10 mouse cellular contexts compared by ENCODE assay signal in genomic region chr14:25747996-25748756, GRCm38 (mm10). TPM values are rescaled to one million over a fixed set of nuclear protein-coding genes. Genes with fewer than 3 reads are reported as not detected.
DNase-seq lines count a peak whose midpoint lies in the region; ATAC-seq and TF ChIP-seq lines count a peak whose summit lies in the region.
"Had no signal": no experiment of that assay in that cellular context is flagged by ENCODE, and none has a peak within 500 bp of the region (broad histone marks: within the 10 kb centered on the region; RNA-seq: fewer than 3 reads in every experiment).

No protein-coding gene starts in this region.

- DNase-seq in heart, postnatal 14 days = no peak
- DNase-seq in spleen, adult 2 months (ENCODE audit: low read depth in 1 of 2, low spot score in 2 of 2) = peak in 1 of 2 experiments; percentile 59
- no peak for DNase-seq in spleen, postnatal 14 days (ENCODE audit: low spot score in 2 of 2)
- DNase-seq in urinary bladder, adult 18-20 months (ENCODE audit: low spot score in 2 of 2) = no peak
- no peak for DNase-seq in layer of hippocampus, postnatal 10 days (ENCODE audit: low spot score in 2 of 2)
- DNase-seq: kidney, adult 18-20 months had no signal

- no peak overlapping the region for H3K4me2 ChIP-seq in heart, embryonic 12.5 days
- H3K4me2 ChIP-seq in heart, embryonic 16.5 days (ENCODE audit: low read depth, low read length) = no peak overlapping the region

- no peak for TF ChIP-seq POLR2A in spleen, adult 2 months (IDR thresholded peaks at IDR 0.05; ENCODE audit: low read depth, low read length)

- no peaks in the 10 kb centered on the region for H3K9me3 ChIP-seq in heart, embryonic 12.5 days (replicated peaks)
- H3K9me3 ChIP-seq in heart, embryonic 16.5 days (replicated peaks; ENCODE audit: control insufficient read depth, low read length) = no peaks in the 10 kb centered on the region

- H3K4me3 ChIP-seq in heart, embryonic 12.5 days = no peak overlapping the region
- peak overlapping the region; percentile 29; the same call in 1 of the 2 replicates for H3K4me3 ChIP-seq in spleen, adult 2 months (ENCODE audit: extremely low read depth, insufficient read depth, insufficient read length)
- H3K4me3 ChIP-seq in heart, embryonic 16.5 days (ENCODE audit: low read length) = no peak overlapping the region

- H3K27me3 ChIP-seq in heart, embryonic 12.5 days (replicated peaks) = no peaks in the 10 kb centered on the region
- H3K27me3 ChIP-seq in spleen, adult 2 months (ENCODE audit: control insufficient read depth, insufficient read depth, low read length) = no peaks in the 10 kb centered on the region
- no peaks in the 10 kb centered on the region for H3K27me3 ChIP-seq in heart, embryonic 16.5 days (ENCODE audit: control insufficient read depth, insufficient read depth, low read length)

- intact Hi-C loops in heart, postnatal 14 days (cut with DNase I) = loop anchor here (10.0 kb wide), 1 partner anchor 47 kb away; no protein-coding TSS in a partner anchor

- ATAC-seq in heart, embryonic 12.5 days (ENCODE audit: insufficient number of reproducible peaks, low FRiP score) = no peak
- no peak for ATAC-seq in heart, embryonic 16.5 days (replicated peaks; ENCODE audit: extremely low read depth, insufficient read depth, low FRiP score)
- ATAC-seq: forebrain, embryonic 14.5 days had no signal

- WGBS in heart, embryonic 12.5 days = 60% methylated on average over 7 of the region's 7 CpGs
- WGBS in spleen, adult 2 months = 53% methylated on average over 7 of the region's 7 CpGs
- WGBS in heart, embryonic 16.5 days = 55% methylated on average over 7 of the region's 7 CpGs

- peaks cover 42% of the 10 kb centered on the region for H3K36me3 ChIP-seq in heart, embryonic 12.5 days
- peaks cover 3% of the 10 kb centered on the region; the same call in 1 of the 2 replicates for H3K36me3 ChIP-seq in spleen, adult 2 months (ENCODE audit: control insufficient read depth, insufficient read depth, low read length)
- peaks cover 6% of the 10 kb centered on the region for H3K36me3 ChIP-seq in heart, embryonic 16.5 days (ENCODE audit: control insufficient read depth, insufficient read depth)

- peak overlapping the region; percentile 10; the same call in 1 of the 2 replicates for H3K9ac ChIP-seq in heart, embryonic 12.5 days
- peak overlapping the region; percentile 19; the same call in 1 of the 2 replicates for H3K9ac ChIP-seq in heart, embryonic 16.5 days (ENCODE audit: low read length)
- H3K9ac ChIP-seq: liver, embryonic 14.5 days had no signal

- H3K4me1 ChIP-seq in heart, embryonic 12.5 days (replicated peaks) = peaks cover 72% of the 10 kb centered on the region
- H3K4me1 ChIP-seq in spleen, adult 2 months (ENCODE audit: control insufficient read depth, insufficient read depth, insufficient read length) = peaks cover 32% of the 10 kb centered on the region; the same call in 1 of the 2 replicates
- peaks cover 61% of the 10 kb centered on the region for H3K4me1 ChIP-seq in heart, embryonic 16.5 days (ENCODE audit: control insufficient read depth, insufficient read depth, low read length)

- no peak overlapping the region for H3K27ac ChIP-seq in heart, embryonic 12.5 days (ENCODE audit: poor library complexity, severe bottlenecking)
- H3K27ac ChIP-seq in spleen, adult 2 months (ENCODE audit: insufficient read depth, low read length) = peak overlapping the region; percentile 91
- H3K27ac ChIP-seq in heart, embryonic 16.5 days (ENCODE audit: low read length) = no peak overlapping the region; the same call in 1 of the 2 replicates
- H3K27ac ChIP-seq: liver, embryonic 14.5 days had no signal

- no peak for TF ChIP-seq CTCF in spleen, adult 2 months (IDR thresholded peaks at IDR 0.05; ENCODE audit: extremely low read depth, insufficient read depth, insufficient read length, insufficient replicate concordance)

RNA-seq across cellular contexts. Expression of gene Zcchc24, which starts 20.7 kb away (rescaled TPM):
- 30.4 and 31.9 TPM in 2 replicates for polyA plus RNA-seq in heart, embryonic 12.5 days (2016; fragmentation: Nextera tagmentation; extraction: Ambion mirVana)
- 10 to 100 TPM; 47.6 to 48.3 TPM for total RNA-seq in heart, postnatal 14 days (2021)
- 14.9 and 17.4 TPM in 2 replicates for polyA plus RNA-seq in spleen, adult 2 months (2012; rRNA removed)
- polyA plus RNA-seq in heart, embryonic 16.5 days (2015; fragmentation: Nextera tagmentation; extraction: Ambion mirVana) = 19.5 and 25.5 TPM in 2 replicates
- total RNA-seq in layer of hippocampus, postnatal 10 days (2021) = 10 to 100 TPM; 52.0 to 55.7 TPM

RNA-seq across cellular contexts. Expression of gene Ppif, which starts 54.2 kb away (rescaled TPM):
- polyA plus RNA-seq in heart, embryonic 12.5 days (2016; fragmentation: Nextera tagmentation; extraction: Ambion mirVana) = 101 and 104 TPM in 2 replicates
- total RNA-seq in heart, postnatal 14 days (2021) = 100 to 1,000 TPM; 238 to 261 TPM
- 50.4 and 68.4 TPM in 2 replicates for polyA plus RNA-seq in spleen, adult 2 months (2012; rRNA removed)
- polyA plus RNA-seq in heart, embryonic 16.5 days (2015; fragmentation: Nextera tagmentation; extraction: Ambion mirVana) = 118 and 121 TPM in 2 replicates
- 10 to 100 TPM; 25.4 to 26.7 TPM for total RNA-seq in layer of hippocampus, postnatal 10 days (2021)
